Mouse (Mus musculus): ENCODE measurements around the gene Tigd4.
A peak's percentile ranks its signal among the peaks of the same experiment; 100 is the strongest.
"Not testable (repeated sequence)": the region's sequence is repeated elsewhere in the genome, so short reads cannot be mapped to it uniquely, and the experiment has no call there.

Gene Tigd4

GRCm38 (mm10) chr3:84593274-84593673, at the start of gene Tigd4:
Gene Tigd4 (plus strand): TSS chr3:84593574.
- DNase-seq (ENCODE audit: low spot score) = no peak

DNA sequence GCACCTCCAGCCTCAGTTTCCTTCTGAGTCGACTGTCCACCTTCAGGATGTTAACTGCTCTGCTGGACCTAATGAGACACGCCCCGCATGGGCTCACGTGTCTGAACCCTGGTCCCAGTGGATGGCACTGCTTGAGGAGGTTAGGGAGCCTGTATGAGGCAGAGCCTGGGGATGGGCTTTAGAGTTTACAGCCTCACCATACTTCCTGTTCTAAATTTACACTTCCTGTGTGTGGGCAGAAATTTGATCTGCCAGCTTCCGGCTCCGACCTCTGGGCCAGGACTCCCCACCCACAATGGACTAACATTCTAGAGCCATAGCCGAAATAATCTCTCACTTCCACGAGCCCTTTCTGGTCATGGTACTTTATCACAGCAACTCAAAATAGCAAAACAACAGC, 46.2 kb upstream of the Tigd4 start:
- DNase-seq (ENCODE audit: low spot score) = no peak

DNA sequence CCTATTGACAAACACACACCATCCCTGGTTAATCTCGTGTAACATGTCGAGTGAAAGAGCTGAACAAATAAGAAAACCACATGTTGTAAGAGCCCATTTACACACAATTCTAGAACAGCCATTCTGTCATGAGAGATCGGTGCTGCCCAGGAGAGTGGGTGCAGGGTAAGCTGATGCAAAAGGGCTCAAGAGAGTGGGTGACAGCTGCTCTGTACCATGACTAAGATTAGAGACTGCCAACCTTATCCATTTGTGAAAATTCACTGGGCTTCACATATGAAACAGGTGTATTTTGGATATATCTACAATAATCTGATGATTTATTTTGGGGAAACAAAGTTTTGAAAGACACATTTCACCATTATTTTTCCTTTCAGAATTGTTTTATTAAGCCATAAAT, 37.6 kb upstream of the Tigd4 start:
- no peak for DNase-seq (ENCODE audit: low spot score)

- no peak for DNase-seq (ENCODE audit: low spot score)
Measured at GRCm38 (mm10) chr3:84558301-84558700, 35.1 kb upstream of the Tigd4 start.

DNA sequence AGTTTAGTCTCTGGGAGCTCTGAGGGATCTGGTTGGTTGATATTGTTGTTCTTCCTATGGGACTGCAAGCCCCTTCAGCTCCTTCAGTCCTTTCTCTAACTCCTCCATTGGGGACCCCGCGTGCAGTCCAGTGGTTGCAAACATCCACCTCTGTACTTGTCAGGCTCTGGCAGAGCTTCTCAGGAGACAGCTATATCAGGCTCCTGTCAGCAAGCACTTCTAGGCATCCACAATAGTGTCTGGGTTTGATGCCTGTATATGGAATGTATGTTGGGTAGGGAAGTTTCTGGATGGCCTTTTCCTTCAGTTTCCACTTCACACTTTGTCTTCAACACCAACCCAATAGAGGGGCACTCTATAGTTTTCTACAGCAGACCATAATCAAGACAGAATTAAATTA, 30.5 kb upstream of the Tigd4 start:
- not testable (repeated sequence) for DNase-seq (ENCODE audit: low spot score)

GRCm38 (mm10) chr3:84563415-84563814, 30.0 kb upstream of the Tigd4 start:
- no peak for DNase-seq (ENCODE audit: low spot score)

DNA sequence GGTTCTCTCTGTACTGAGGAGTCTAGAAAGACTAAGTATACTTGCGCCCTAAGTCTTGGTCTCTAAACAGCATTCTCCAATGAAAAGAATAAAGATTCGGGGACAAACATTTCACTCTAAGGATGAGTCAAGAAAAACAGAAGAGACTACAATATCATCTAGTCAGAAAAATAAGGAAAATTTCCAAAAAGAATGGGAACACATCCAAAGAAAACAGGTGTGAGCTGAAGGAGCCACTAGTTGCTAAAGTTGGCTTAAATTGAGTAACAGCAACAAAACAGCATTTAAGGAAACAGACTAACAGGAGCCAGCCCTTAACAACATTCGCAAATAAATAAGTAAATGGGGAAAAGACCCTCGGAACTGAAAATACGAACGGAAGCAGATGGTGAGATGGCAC, 24.8 kb upstream of the Tigd4 start:
- no peak for DNase-seq (ENCODE audit: low spot score)

DNA sequence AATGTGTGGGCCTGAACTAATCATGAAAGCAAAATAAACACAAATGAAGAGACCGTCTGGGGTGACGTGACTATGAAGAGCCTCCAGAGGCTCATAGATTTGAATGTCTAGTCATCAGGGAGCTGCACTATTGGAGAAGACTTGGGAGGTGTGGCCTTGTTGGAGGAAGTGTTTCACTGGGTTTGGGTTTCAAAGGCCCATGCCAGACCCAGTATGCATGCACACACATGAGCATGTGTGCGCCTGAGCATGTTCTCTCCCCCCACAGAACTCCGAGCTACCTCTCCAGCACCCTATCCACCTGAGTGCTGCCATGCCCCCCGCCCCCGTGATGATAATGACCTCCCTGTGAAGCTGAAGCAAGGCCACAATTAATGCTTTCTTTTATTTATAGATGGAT, 23.8 kb upstream of the Tigd4 start:
- no peak for DNase-seq (ENCODE audit: low spot score)

- no peak for DNase-seq (ENCODE audit: low spot score)
Measured at GRCm38 (mm10) chr3:84570501-84570900, 22.9 kb upstream of the Tigd4 start.

GRCm38 (mm10) chr3:84580716-84581115, 12.7 kb upstream of the Tigd4 start:
- no peak for DNase-seq (ENCODE audit: low spot score)

GRCm38 (mm10) chr3:84581696-84582022, 11.7 kb upstream of the Tigd4 start:
- DNase-seq (ENCODE audit: low spot score) = peak; percentile 4

DNA sequence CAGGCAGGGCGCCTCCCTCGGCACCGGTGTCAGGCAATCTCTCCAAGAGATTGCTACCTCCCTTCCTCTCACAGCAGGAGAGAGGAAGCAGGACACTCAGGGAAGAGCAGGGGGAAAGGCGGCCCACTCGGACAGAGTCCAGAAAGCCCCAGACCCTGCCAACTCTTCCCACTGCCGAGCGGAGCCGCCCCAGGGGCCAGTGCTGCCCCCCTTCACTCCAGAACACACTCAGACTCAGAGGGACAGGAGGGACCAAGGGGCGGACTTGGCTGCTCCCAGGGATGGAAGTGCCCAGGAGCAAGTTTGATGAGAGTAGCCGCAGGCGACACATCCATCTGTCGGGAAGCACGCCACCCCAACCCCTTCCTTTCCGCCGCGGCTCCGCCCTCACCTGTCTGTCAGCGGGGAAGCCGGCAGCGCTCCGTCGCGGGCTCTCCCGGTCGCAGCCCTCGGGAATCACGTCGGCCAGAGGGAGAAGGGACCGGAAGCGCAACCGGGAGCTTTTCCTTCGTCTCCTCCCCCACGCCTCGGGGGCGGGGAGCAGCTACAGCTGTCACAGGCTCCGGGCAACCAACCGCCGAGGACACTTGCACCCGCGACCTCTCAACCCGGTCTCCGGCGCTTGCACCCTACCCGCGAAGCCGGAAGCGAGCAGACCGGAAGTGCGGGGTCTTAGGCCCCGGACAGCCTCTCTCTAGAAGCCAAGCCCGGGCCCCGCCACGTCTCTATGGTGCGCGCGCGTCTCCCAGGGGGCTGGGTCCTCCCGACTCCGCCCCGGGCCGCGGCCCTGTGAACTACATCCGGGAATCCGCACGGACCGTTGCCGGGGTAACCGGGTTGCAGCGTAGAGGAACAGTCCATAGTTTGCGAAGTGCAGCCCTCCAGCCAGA, 11.1 kb upstream of the Tigd4 start, which contains the start of gene Arfip1:
Gene Arfip1 (minus strand): TSS at position 603 of the 890 bp plus-strand sequence.
- DNase-seq (ENCODE audit: low spot score) = peak; percentile 98

- no peak for DNase-seq (ENCODE audit: low spot score)
Measured at GRCm38 (mm10) chr3:84582913-84583276, 10.5 kb upstream of the Tigd4 start.

DNA sequence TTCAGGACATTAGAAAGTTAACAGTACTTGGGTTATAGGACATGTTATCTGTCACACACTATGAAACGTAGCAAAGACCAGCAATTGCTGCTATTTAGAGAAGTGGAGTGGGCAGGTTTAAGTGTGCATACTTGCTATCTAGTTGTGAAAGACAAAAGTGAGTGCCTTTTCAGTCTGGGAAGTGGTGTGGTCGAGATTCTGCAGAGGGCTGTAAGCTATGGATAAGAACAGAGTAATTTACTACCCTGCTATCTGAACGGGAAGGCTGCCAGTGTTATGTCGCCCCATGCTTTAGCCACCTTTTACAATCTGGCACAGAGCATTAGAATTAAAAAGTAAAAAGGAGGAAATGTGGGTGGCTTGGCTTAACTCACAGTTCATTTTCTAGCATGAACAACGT, 6.6 kb upstream of the Tigd4 start:
- no peak for DNase-seq (ENCODE audit: low spot score)

DNA sequence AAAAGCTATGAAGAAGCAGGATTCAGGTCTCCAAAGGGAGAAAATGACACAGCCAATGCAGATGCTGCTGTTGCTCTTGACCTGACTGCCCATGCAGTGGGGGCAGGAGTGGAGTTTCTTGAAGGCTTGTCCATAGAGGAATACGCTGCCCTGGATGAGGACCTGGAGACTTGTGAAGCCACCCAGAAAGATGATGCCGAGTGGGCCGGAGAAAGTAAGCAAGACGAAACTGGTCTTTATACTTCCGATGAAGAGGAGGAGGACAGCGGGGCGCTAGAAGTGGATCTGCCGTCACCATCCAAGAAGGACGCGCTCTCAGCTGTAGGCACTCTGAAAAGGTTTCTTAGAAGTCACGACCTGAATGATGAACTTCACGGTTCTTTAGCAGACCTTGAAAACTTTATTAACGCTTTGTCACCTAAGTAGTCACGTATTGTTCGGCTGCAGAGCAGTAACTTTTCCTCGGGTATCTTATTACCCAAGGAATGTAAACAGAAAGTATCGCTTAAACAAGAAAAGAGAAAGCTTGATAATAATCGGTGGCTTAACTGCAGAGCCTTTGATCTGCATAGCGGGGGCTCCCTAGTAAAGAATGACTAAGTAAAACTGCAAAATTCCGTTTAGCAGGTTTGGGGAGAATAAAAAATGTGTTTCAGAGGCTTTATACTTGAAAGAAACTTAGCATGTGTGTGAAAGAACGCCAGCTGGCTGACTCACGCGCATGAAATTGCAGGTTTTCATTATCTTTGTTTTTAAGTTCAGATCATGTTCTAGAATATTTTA, 1.7 kb downstream of the Tigd4 start:
- DNase-seq (ENCODE audit: low spot score) = no peak

DNA sequence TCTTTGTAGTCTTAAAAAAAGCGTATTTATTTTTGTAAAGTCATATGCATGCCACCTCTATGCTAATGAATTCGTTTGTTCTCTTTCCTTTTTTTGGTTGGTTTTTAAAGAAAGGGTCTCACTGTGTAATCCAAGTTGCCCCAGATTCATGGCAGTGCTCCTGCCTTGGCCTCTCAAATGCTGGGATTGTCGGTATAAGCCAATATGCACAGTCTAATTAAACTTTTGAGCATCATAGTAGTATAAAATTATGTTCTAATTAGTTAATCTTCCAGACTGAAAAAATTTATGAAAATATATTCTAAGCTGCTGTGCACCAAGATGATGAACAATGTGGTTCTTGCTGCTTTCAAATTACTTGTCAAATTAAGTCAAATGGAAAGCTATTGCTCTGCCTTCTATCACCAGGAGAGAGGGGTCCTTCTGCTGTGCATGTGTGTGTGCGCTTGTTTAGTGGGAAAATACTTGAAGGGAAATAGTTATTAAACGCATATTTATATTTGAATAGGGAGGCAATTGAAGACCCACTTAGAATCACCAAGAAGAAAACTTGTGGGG, 2.4 kb downstream of the Tigd4 start:
- DNase-seq (ENCODE audit: low spot score) = no peak

DNA sequence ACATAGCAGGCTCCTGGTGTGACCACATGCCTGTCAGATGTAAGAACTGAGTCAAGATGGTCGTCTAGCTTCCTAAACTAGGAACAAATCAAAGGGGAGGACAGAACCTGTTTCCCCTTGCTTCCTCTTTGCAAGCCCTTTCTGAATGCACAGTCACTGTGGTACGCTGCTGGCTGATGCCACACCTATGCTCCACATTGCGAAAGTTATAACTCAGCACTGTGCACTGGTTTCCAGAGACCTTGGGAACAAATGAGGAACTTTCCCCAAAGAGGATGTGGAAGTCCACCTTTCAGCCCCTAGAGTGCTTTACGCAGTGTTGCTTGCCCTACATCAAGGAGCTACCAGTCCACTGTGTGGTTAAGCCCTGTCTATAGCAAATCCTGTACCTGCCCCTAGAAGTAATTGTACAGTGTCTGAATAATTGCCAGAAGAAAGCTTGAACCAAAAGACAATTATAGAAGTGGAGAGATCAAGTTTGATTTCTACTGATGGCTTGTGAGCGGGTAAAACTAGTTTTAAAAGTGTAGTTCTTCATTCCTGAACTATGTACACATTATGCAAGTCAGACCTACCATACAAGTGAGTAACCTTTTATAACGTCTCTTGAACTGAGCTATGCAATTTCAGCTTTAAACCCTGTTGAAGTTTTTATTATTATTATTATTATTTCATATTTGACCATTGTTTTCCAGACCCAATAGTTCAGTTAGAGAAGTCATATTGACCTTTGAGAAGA, 4.8 kb downstream of the Tigd4 start:
- DNase-seq (ENCODE audit: low spot score) = no peak

GRCm38 (mm10) chr3:84598756-84599155, 5.4 kb downstream of the Tigd4 start:
- no peak for DNase-seq (ENCODE audit: low spot score)

- no peak for DNase-seq (ENCODE audit: low spot score)
Measured at GRCm38 (mm10) chr3:84601870-84602495, 8.6 kb downstream of the Tigd4 start.

GRCm38 (mm10) chr3:84602759-84603158, 9.4 kb downstream of the Tigd4 start:
- no peak for DNase-seq (ENCODE audit: low spot score)

DNA sequence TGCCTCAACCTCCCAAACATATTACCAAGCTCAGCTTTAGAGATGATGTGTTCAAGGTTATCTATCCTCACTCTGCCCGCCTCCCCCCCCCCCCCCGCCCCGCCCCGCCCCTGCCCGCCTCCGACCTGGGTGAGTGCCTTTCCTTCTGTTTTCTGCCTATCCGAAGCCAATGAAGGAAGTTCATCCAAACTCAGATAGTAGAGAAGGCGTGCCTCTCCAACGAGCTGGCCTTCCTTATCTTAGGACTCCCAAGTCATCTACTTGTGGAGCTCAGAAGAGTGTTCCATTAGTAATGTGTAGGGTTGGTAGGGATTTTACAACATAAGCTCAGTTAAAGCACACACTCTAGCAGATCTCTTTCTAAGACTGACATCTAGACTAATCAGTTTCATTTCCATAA, 9.8 kb downstream of the Tigd4 start:
- no peak for DNase-seq (ENCODE audit: low spot score)

- DNase-seq (ENCODE audit: low spot score) = no peak
Measured at GRCm38 (mm10) chr3:84610183-84610710, 16.9 kb downstream of the Tigd4 start.

Data from yolk sac, embryonic 10.5 days (tissue).